Mouse (Mus musculus) forebrain, embryonic 16.5 days (tissue): ENCODE measurements around the gene Sult6b2. TPM values are rescaled to one million over a fixed set of nuclear protein-coding genes. Genes with fewer than 3 reads are reported as not detected.

Experiments used
- ATAC-seq: fragments of 200-750 bp; cut with Nextera tagmentation; 2 replicates; pipeline ENCODE4 v1.8.0; 2017; ENCODE audit warnings: mild to moderate bottlenecking, moderate library complexity
- H3K27ac ChIP-seq: fragments of 300-500 bp; sonication (generic); 2 replicates; pipeline ENCODE4 v1.5.1; 2014; ENCODE audit warnings: low read length, control low read depth
- H3K27me3 ChIP-seq: fragments of 300-500 bp; sonication (generic); replicated peaks from 2 replicates; pipeline ENCODE4 v1.6.1; 2014; ENCODE audit warnings: low read length; ENCODE audit not compliant: control insufficient read depth, insufficient read depth
- H3K36me3 ChIP-seq: fragments of 300-500 bp; sonication (generic); 2 replicates; pipeline ENCODE4 v1.6.1; 2014; ENCODE audit not compliant: control insufficient read depth, insufficient read depth
- H3K4me1 ChIP-seq: fragments of 300-500 bp; sonication (generic); replicated peaks from 2 replicates; pipeline ENCODE4 v1.6.1; 2014; ENCODE audit warnings: low read length; ENCODE audit not compliant: control insufficient read depth, insufficient read depth
- H3K4me2 ChIP-seq: fragments of 300-500 bp; sonication (generic); 2 replicates; pipeline ENCODE4 v1.6.1; 2014; ENCODE audit warnings: mild to moderate bottlenecking, low read length, control low read depth
- H3K4me3 ChIP-seq: fragments of 300-500 bp; sonication (generic); replicated peaks from 2 replicates; pipeline ENCODE4 v1.5.1; 2014; ENCODE audit warnings: mild to moderate bottlenecking, low read length, control low read depth
- H3K9ac ChIP-seq: fragments of 300-500 bp; sonication (generic); replicated peaks from 2 replicates; pipeline ENCODE4 v1.6.1; 2014; ENCODE audit warnings: low read depth, low read length, control low read depth
- H3K9me3 ChIP-seq: fragments of 300-500 bp; sonication (generic); 2 replicates; pipeline ENCODE4 v1.6.1; 2016; ENCODE audit warnings: low read length; ENCODE audit not compliant: control insufficient read depth
- WGBS: fragments of 180-500 bp; shearing (Covaris S2); extraction: QIAGEN DNeasy Blood & Tissue Kit; methylation state at CpG from one replicate; pipeline ENCODE4 v1.1.7; 2014; 5-methylcytosine and 5-hydroxymethylcytosine counted together
- polyA plus RNA-seq: library from polyadenylated mRNA; unstranded; fragments of >200 nt; fragmentation: Nextera tagmentation; extraction: Ambion mirVana; gene quantifications from 2 replicates; pipeline ENCODE4 v1.2.1, GENCODE M21; 2015

The Sult6b2 gene
- polyA plus RNA-seq, 1 experiment from 2014 or later: 0.28 TPM

- Histone ChIP-seq H3K9ac (no peak overlapping the region), H3K36me3 (no peaks in the 10 kb centered on the region), H3K27ac (no peak overlapping the region), H3K4me3 (no peak overlapping the region), H3K4me1 (no peaks in the 10 kb centered on the region), H3K9me3 (no peaks in the 10 kb centered on the region), H3K4me2 (no peak overlapping the region), H3K27me3 (no peaks in the 10 kb centered on the region)
- WGBS: 87% methylated on average over 6 of the region's 6 CpGs
- ATAC-seq: no peak
Measured at GRCm38 (mm10) chr6:142738637-142739036, 65.7 kb downstream of the Sult6b2 start.

DNA sequence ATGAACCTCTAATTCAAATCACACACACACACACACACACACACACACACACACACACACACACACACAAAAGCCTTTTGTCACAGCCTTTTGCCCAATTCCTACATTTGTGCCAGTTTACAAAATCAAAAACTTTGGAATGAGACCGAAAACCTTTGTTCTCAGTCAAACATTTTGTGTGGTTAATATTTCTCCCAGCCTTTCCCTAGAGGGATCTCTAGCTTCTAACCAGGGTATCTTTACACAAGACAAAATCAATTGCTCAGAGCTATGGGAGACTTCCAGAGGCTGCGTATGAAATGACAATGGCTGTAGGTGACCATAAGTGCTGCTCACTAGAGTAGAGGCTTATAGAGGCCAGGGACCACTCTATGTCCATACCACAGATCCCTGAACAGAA lies 66.1 kb downstream of the Sult6b2 start:
- Histone ChIP-seq H3K9me3 (no peaks in the 10 kb centered on the region), H3K9ac (no peak overlapping the region), H3K4me3 (no peak overlapping the region), H3K27ac (no peak overlapping the region), H3K4me2 (no peak overlapping the region), H3K4me1 (no peaks in the 10 kb centered on the region), H3K27me3 (no peaks in the 10 kb centered on the region), H3K36me3 (no peaks in the 10 kb centered on the region)
- no peak for ATAC-seq
- 97% methylated on average over 2 of the region's 2 CpGs for WGBS

DNA sequence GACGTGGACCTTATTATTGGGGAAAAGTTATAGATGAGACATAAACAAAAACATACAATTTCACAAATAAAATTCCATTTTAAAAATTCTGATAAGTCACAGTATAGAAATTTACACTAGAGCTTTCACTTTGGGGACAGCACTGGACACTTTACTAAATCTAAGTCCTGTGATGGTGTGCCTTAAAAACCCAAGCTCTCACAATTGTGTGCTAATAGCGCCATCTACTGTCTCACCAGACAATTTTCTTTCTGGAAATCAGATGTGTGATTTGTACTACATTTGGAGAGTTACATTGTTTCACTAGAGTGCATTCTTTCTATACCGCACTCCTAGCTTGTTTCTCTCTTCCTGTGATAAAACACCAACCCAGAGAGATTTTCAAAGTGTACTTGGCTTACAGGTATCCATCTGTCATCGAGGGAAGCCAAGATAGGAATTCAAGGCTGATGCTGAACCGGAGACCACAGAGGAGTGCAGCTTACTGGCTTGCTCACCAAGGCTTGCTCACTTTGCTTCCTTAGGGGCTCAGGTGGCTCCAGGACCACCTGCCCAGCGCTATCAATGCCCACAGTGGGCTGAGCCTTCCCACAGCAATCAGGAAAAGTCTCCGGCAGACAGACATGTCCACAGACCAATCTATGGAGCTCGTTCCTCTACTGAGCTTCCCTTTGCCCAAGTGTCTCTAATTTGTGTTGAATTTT lies 68.8 kb downstream of the Sult6b2 start:
- Histone ChIP-seq H3K27me3 (no peaks in the 10 kb centered on the region), H3K4me2 (no peak overlapping the region), H3K9ac (no peak overlapping the region), H3K4me1 (no peaks in the 10 kb centered on the region), H3K36me3 (no peaks in the 10 kb centered on the region), H3K27ac (no peak overlapping the region), H3K9me3 (no peaks in the 10 kb centered on the region), H3K4me3 (no peak overlapping the region)
- no peak for ATAC-seq
- WGBS: 47% methylated on average over 8 of the region's 8 CpGs

Other genes starting within 250 kb of the Sult6b2 start
- 13.0 and 14.1 TPM in 2 replicates for gene Kcnj8, start 232.9 kb downstream of the Sult6b2 start, polyA plus RNA-seq
- 2.7 and 3.2 TPM in 2 replicates for gene Abcc9, start 102.2 kb downstream of the Sult6b2 start, polyA plus RNA-seq
- gene Cmas, start 47.8 kb downstream of the Sult6b2 start, polyA plus RNA-seq: 139 and 150 TPM in 2 replicates
- gene St8sia1, start 159.9 kb upstream of the Sult6b2 start, polyA plus RNA-seq: 6.4 and 6.7 TPM in 2 replicates